Mouse (Mus musculus) kidney, adult 10 weeks (tissue): ENCODE measurements around the gene Foxi1. TPM values are rescaled to one million over a fixed set of nuclear protein-coding genes. Genes with fewer than 3 reads are reported as not detected.

Source experiments
- polyA plus RNA-seq: library from polyadenylated mRNA; stranded (reverse); fragments of 350-450 nt; fragmentation: Illumina TruSeq; extraction: RNeasy Lipid Tissue Mini Kit (QIAGEN cat#74804); gene quantifications from one replicate; pipeline ENCODE4 v1.2.3, GENCODE M21; 2014; ENCODE audit warnings: low read depth, low replicate concordance

Gene Foxi1
- 30.1 TPM for polyA plus RNA-seq

DNA sequence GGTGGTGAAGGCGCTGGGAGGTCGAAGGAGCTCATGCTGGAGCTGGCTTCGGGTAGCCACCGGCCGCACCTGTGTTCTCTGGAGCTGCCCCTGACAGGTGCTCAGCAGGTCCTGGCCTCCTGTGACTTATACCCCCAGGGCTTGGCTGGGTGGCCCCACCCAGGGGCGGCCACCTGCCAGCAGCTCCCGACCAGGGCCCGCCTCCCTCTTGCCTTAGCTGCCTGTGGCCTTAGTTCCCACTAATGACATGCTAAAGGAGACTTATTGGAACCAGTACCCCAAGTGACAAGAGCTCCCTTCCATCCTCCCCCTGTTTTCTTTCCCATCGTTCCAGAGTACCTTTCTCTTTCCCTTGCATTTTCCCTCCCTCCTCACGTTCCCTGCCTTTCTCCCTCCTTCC, at the start of gene Foxi1:
TSS of gene Foxi1 (minus strand) at position 101 of the 400 bp plus-strand sequence.

Other genes starting within 250 kb of the Foxi1 start
- 1.9 TPM for gene Kcnmb1, start 245.1 kb downstream of the Foxi1 start, polyA plus RNA-seq
- not detected for gene Kcnip1, start 214.9 kb downstream of the Foxi1 start, polyA plus RNA-seq
- 0.77 TPM for gene Lcp2, start 161.2 kb downstream of the Foxi1 start, polyA plus RNA-seq
- 26.8 TPM for gene 4930469K13Rik, start 109.5 kb downstream of the Foxi1 start, polyA plus RNA-seq
- 0.20 TPM for gene Fam196b, start 106.7 kb upstream of the Foxi1 start, polyA plus RNA-seq